Mouse (Mus musculus) heart, embryonic 12.5 days (tissue): ENCODE results near the gene Kirrel. TPM values are rescaled to one million over a fixed set of nuclear protein-coding genes. Genes with fewer than 3 reads are reported as not detected.

ENCODE experiments used
- ATAC-seq: fragments of 200-750 bp; cut with Nextera tagmentation; 2 replicates; pipeline ENCODE4 v1.8.0; 2017; ENCODE audit warnings: moderate TSS enrichment, moderate library complexity; ENCODE audit not compliant: insufficient number of reproducible peaks, low FRiP score
- H3K27ac ChIP-seq: fragments of 300-500 bp; sonication (generic); 2 replicates; pipeline ENCODE4 v1.5.1; 2016; ENCODE audit warnings: mild to moderate bottlenecking, moderate library complexity; ENCODE audit not compliant: poor library complexity, severe bottlenecking
- H3K27me3 ChIP-seq: fragments of 300-500 bp; sonication (generic); replicated peaks from 2 replicates; pipeline ENCODE4 v1.6.1; 2016; ENCODE audit warnings: mild to moderate bottlenecking, moderate library complexity
- H3K36me3 ChIP-seq: fragments of 300-500 bp; sonication (generic); 2 replicates; pipeline ENCODE4 v1.6.1; 2016; ENCODE audit warnings: mild to moderate bottlenecking, moderate library complexity
- H3K4me1 ChIP-seq: fragments of 300-500 bp; sonication (generic); replicated peaks from 2 replicates; pipeline ENCODE4 v1.6.1; 2016; ENCODE audit warnings: mild to moderate bottlenecking
- H3K4me2 ChIP-seq: fragments of 300-500 bp; sonication (generic); 2 replicates; pipeline ENCODE4 v1.6.1; 2016; ENCODE audit warnings: mild to moderate bottlenecking, moderate library complexity
- H3K4me3 ChIP-seq: fragments of 300-500 bp; sonication (generic); 2 replicates; pipeline ENCODE4 v1.5.1; 2016; ENCODE audit warnings: mild to moderate bottlenecking
- H3K9ac ChIP-seq: fragments of 300-500 bp; sonication (generic); 2 replicates; pipeline ENCODE4 v1.6.1; 2016; ENCODE audit warnings: mild to moderate bottlenecking, moderate library complexity
- H3K9me3 ChIP-seq: fragments of 300-500 bp; sonication (generic); replicated peaks from 2 replicates; pipeline ENCODE4 v1.6.1; 2016; ENCODE audit warnings: mild to moderate bottlenecking, moderate library complexity
- WGBS: fragments of 180-500 bp; shearing (Covaris S2); methylation state at CpG from one replicate; pipeline ENCODE4 v1.1.7; 2016; 5-methylcytosine and 5-hydroxymethylcytosine counted together
- polyA plus RNA-seq: library from polyadenylated mRNA; unstranded; fragments of >200 nt; fragmentation: Nextera tagmentation; extraction: Ambion mirVana; gene quantifications from 2 replicates; pipeline ENCODE4 v1.2.1, GENCODE M21; 2016

Gene Kirrel
- polyA plus RNA-seq, 1 experiment from 2014 or later = 20.1 TPM

DNA sequence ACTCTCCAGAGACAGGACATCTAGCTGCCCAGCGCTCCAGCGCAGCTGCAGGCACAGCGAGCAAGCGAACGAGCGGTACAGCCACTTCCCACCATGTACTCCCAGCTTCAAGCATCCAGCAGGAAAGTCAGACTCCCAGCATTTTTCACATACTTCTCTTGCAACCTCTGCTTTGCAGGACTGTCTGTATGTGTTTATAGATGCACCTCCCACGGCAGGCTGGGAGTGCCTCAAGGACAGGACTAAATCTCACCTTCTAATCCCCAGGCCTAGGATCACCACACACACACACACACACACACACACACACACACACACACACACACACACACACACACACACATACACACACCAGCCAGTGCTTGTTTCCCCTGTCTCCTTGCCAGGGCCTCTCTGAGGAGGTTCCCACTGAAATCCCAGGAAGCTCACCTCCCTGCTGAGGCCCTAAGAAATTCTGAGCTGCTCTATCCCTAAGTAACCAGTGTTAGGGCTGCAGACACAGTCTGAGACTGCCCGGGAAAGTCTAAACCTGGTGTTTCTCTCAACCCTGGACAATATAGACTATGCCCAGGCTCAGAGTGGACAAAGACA lies 9.2 kb downstream of the Kirrel start:
- peak; percentile 37; the same call in 1 of the 2 replicates for ATAC-seq

GRCm38 (mm10) chr3:87164099-87164815 lies 10.3 kb downstream of the Kirrel start:
- H3K4me1 ChIP-seq = peaks cover 93% of the 10 kb centered on the region
- H3K36me3 ChIP-seq = peaks cover 20% of the 10 kb centered on the region; the same call in 1 of the 2 replicates
- no peak overlapping the region for H3K4me2 ChIP-seq
- H3K4me3 ChIP-seq = no peak overlapping the region
- no peak overlapping the region for H3K9ac ChIP-seq
- 82% methylated on average over 6 of the region's 6 CpGs for WGBS
- H3K27ac ChIP-seq = no peak overlapping the region
- ATAC-seq = no peak
- no peaks in the 10 kb centered on the region for H3K9me3 ChIP-seq
- H3K27me3 ChIP-seq = no peaks in the 10 kb centered on the region

More for the DNA sequence above, 9.2 kb downstream of the Kirrel start:
- Histone ChIP-seq H3K27me3 (no peaks in the 10 kb centered on the region), H3K4me2 (peak overlapping the region; percentile 42), H3K4me1 (peaks cover 96% of the 10 kb centered on the region), H3K4me3 (0 out of 2 replicates have a peak overlapping the region, but pooled peaks have one; percentile 13), H3K9ac (peak overlapping the region; percentile 52; the same call in 1 of the 2 replicates), H3K9me3 (no peaks in the 10 kb centered on the region), H3K36me3 (peaks cover 15% of the 10 kb centered on the region; the same call in 1 of the 2 replicates), H3K27ac (peak overlapping the region; percentile 78)
- WGBS = 25% methylated on average over 8 of the region's 8 CpGs

GRCm38 (mm10) chr3:87163116-87163515 lies 11.4 kb downstream of the Kirrel start:
- WGBS = 55% methylated on average over 4 of the region's 4 CpGs
- no peaks in the 10 kb centered on the region for H3K27me3 ChIP-seq
- no peak overlapping the region for H3K4me3 ChIP-seq
- no peak overlapping the region for H3K4me2 ChIP-seq
- no peak overlapping the region for H3K27ac ChIP-seq
- H3K36me3 ChIP-seq = peaks cover 20% of the 10 kb centered on the region; the same call in 1 of the 2 replicates
- ATAC-seq = no peak
- peaks cover 93% of the 10 kb centered on the region for H3K4me1 ChIP-seq
- no peak overlapping the region for H3K9ac ChIP-seq
- H3K9me3 ChIP-seq = no peaks in the 10 kb centered on the region

- peaks cover 20% of the 10 kb centered on the region; the same call in 1 of the 2 replicates for H3K36me3 ChIP-seq
- no peak overlapping the region for H3K9ac ChIP-seq
- no peak overlapping the region for H3K27ac ChIP-seq
- ATAC-seq = no peak
- peaks cover 93% of the 10 kb centered on the region for H3K4me1 ChIP-seq
- no peak overlapping the region for H3K4me2 ChIP-seq
- no peaks in the 10 kb centered on the region for H3K9me3 ChIP-seq
- H3K4me3 ChIP-seq = no peak overlapping the region
- H3K27me3 ChIP-seq = no peaks in the 10 kb centered on the region
- 65% methylated on average over 5 of the region's 5 CpGs for WGBS
These were observed 12.2 kb downstream of the Kirrel start for GRCm38 (mm10) chr3:87162380-87162779.

DNA sequence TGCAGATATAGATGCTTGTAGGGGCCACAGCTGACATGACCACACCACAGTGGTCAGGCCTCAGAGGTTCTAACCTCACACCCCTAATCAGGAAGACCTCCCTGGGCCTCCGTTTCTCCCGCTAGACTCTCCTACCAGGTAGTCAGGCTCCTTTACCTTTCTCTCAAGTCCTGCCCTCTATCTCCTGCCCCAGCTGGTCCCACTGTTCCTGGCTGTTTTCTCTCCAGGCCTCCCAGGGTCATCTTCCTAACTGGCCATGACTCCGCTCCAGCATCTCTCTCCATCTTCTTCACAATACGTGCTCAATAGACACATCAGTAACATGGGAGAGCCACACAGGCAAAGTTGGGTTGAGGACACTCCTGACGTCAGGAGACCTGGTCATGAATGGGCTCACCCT lies 12.9 kb downstream of the Kirrel start:
- H3K9ac ChIP-seq = 0 out of 2 replicates have a peak overlapping the region, but pooled peaks have one; percentile 23
- H3K36me3 ChIP-seq = peaks cover 20% of the 10 kb centered on the region; the same call in 1 of the 2 replicates
- H3K4me3 ChIP-seq = no peak overlapping the region
- peaks cover 95% of the 10 kb centered on the region for H3K4me1 ChIP-seq
- no peak for ATAC-seq
- 61% methylated on average over 5 of the region's 5 CpGs for WGBS
- no peak overlapping the region for H3K4me2 ChIP-seq
- H3K27me3 ChIP-seq = no peaks in the 10 kb centered on the region
- H3K27ac ChIP-seq = no peak overlapping the region
- no peaks in the 10 kb centered on the region for H3K9me3 ChIP-seq

DNA sequence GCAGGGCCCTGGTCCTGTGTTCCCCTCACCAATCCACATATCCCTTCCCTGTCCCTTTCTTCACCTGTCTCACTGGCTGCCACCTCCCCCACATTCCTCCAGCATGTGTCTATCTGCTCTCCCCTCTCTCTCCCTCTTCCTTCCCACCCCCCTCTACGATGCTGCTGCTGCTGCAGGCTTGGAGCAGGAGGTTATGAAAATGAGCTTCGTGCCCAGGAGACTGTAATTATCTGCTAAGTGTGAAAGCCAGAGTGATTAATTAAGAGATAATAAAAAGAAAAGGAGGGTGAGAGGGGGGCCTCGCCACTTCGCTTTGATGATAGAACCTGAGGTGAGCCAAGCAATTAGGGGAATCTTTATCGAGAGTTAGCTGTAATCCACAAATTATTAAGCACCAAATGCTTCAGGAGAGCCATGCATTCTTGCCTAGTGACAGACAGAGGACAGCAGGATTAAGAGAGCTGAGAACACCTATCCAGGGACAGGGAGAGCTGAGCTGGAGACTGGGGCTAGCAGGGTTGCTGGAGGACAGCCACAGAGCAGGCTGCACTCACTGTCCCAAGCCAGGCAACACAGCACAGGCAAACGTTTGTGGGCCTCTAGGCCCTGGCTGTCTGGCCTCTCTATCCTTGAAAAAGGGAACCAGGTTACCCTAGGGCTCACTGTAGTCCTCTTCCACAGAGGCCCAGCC lies 13.6 kb downstream of the Kirrel start:
- H3K9ac ChIP-seq = peak overlapping the region; percentile 5; the same call in 1 of the 2 replicates
- 39% methylated on average over 6 of the region's 6 CpGs for WGBS

DNA sequence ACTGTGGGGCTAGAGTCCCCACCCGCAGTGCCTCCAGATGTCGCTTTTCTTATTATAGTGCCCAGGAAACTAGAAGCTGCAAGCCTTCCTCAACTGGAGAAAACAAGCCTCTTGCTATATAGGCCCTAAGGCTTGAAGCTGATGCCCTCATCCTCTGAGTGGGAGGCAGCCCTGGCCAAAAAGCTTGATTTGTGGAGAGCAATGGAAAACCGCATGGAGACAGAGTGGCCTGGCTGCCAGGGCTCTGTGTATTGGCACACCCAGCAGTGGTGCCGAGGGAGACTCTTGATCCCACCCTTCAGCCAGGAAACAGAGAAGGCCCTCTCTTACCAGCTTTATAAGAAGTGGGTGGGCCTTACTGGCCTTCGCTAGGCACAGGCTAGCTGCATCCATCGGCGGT lies 15.4 kb downstream of the Kirrel start:
- Histone ChIP-seq H3K27me3 (no peaks in the 10 kb centered on the region), H3K4me1 (peaks cover 87% of the 10 kb centered on the region), H3K9ac (no peak overlapping the region), H3K9me3 (no peaks in the 10 kb centered on the region), H3K27ac (peak overlapping the region; percentile 93), H3K4me3 (no peak overlapping the region), H3K36me3 (peaks cover 22% of the 10 kb centered on the region; the same call in 1 of the 2 replicates), H3K4me2 (no peak overlapping the region)
- ATAC-seq = no peak
- 56% methylated on average over 7 of the region's 7 CpGs for WGBS

More for the DNA sequence above, 13.6 kb downstream of the Kirrel start:
- Histone ChIP-seq H3K27ac (0 out of 2 replicates have a peak overlapping the region, but pooled peaks have one; percentile 25), H3K4me1 (peaks cover 90% of the 10 kb centered on the region), H3K27me3 (no peaks in the 10 kb centered on the region), H3K4me3 (no peak overlapping the region), H3K4me2 (no peak overlapping the region), H3K9me3 (no peaks in the 10 kb centered on the region), H3K36me3 (peaks cover 21% of the 10 kb centered on the region; the same call in 1 of the 2 replicates)
- ATAC-seq = no peak

GRCm38 (mm10) chr3:87157767-87158291 lies 16.7 kb downstream of the Kirrel start:
- Histone ChIP-seq H3K27me3 (no peaks in the 10 kb centered on the region), H3K4me3 (no peak overlapping the region), H3K4me1 (peaks cover 87% of the 10 kb centered on the region), H3K9me3 (no peaks in the 10 kb centered on the region), H3K36me3 (peaks cover 14% of the 10 kb centered on the region; the same call in 1 of the 2 replicates), H3K27ac (peak overlapping the region; percentile 93), H3K9ac (peak overlapping the region; percentile 35), H3K4me2 (peak overlapping the region; percentile 50)
- peak; percentile 40; the same call in 1 of the 2 replicates for ATAC-seq
- 13% methylated on average over 12 of the region's 12 CpGs for WGBS

GRCm38 (mm10) chr3:87157297-87157696 lies 17.2 kb downstream of the Kirrel start:
- H3K4me1 ChIP-seq = peaks cover 87% of the 10 kb centered on the region
- H3K4me2 ChIP-seq = peak overlapping the region; percentile 50
- H3K9me3 ChIP-seq = no peaks in the 10 kb centered on the region
- ATAC-seq = no peak
- 46% methylated on average over 6 of the region's 6 CpGs for WGBS
- no peak overlapping the region for H3K4me3 ChIP-seq
- H3K27me3 ChIP-seq = no peaks in the 10 kb centered on the region
- H3K9ac ChIP-seq = peak overlapping the region; percentile 35; the same call in 1 of the 2 replicates
- H3K27ac ChIP-seq = peak overlapping the region; percentile 93
- peaks cover 14% of the 10 kb centered on the region; the same call in 1 of the 2 replicates for H3K36me3 ChIP-seq

- Histone ChIP-seq H3K27me3 (no peaks in the 10 kb centered on the region), H3K4me1 (peaks cover 91% of the 10 kb centered on the region), H3K4me3 (no peak overlapping the region), H3K36me3 (0 out of 2 replicates have a peak, but pooled peaks cover 6% of the 10 kb centered on the region), H3K4me2 (no peak overlapping the region), H3K9me3 (no peaks in the 10 kb centered on the region), H3K27ac (peak overlapping the region; percentile 84), H3K9ac (no peak overlapping the region)
- ATAC-seq = no peak
- 44% methylated on average over 15 of the region's 15 CpGs for WGBS
These were observed 19.9 kb downstream of the Kirrel start for GRCm38 (mm10) chr3:87154398-87155287.
